Mouse (Mus musculus) neural tube, embryonic 15.5 days (tissue): ENCODE results near the gene Rnaseh1. TPM values are rescaled to one million over a fixed set of nuclear protein-coding genes. Genes with fewer than 3 reads are reported as not detected.

Experiments used
- ATAC-seq: fragments of 200-750 bp; cut with Nextera tagmentation; 2 replicates; pipeline ENCODE4 v1.8.0; 2017; ENCODE audit warnings: mild to moderate bottlenecking, moderate TSS enrichment, moderate library complexity; ENCODE audit not compliant: low FRiP score
- H3K27ac ChIP-seq: fragments of 300-500 bp; sonication (generic); replicated peaks from 2 replicates; pipeline ENCODE4 v1.5.1; 2015; ENCODE audit warnings: mild to moderate bottlenecking, inconsistent platforms
- H3K27me3 ChIP-seq: fragments of 300-500 bp; sonication (generic); replicated peaks from 2 replicates; pipeline ENCODE4 v1.6.1; 2015; ENCODE audit warnings: inconsistent platforms
- H3K36me3 ChIP-seq: fragments of 300-500 bp; sonication (generic); 2 replicates; pipeline ENCODE4 v1.6.1; 2015; ENCODE audit warnings: inconsistent platforms
- H3K4me1 ChIP-seq: fragments of 300-500 bp; sonication (generic); 2 replicates; pipeline ENCODE4 v1.6.1; 2015; ENCODE audit warnings: inconsistent platforms
- H3K4me2 ChIP-seq: fragments of 300-500 bp; sonication (generic); 2 replicates; pipeline ENCODE4 v1.6.1; 2015; ENCODE audit warnings: inconsistent platforms, mild to moderate bottlenecking, moderate library complexity
- H3K4me3 ChIP-seq: fragments of 300-500 bp; sonication (generic); replicated peaks from 2 replicates; pipeline ENCODE4 v1.5.1; 2015; ENCODE audit warnings: mild to moderate bottlenecking, inconsistent platforms
- H3K9ac ChIP-seq: fragments of 300-500 bp; sonication (generic); replicated peaks from 2 replicates; pipeline ENCODE4 v1.6.1; 2015; ENCODE audit warnings: mild to moderate bottlenecking, inconsistent platforms
- H3K9me3 ChIP-seq: fragments of 300-500 bp; sonication (generic); replicated peaks from 2 replicates; pipeline ENCODE4 v1.6.1; 2016; ENCODE audit warnings: inconsistent platforms
- WGBS: fragments of 180-500 bp; shearing (Covaris S2); methylation state at CpG from one replicate; pipeline ENCODE4 v1.1.7; 2015; ENCODE audit warnings: mixed read lengths; 5-methylcytosine and 5-hydroxymethylcytosine counted together
- polyA plus RNA-seq: library from polyadenylated mRNA; unstranded; fragments of >200 nt; fragmentation: Nextera tagmentation; extraction: Ambion mirVana; gene quantifications from 2 replicates; pipeline ENCODE4 v1.2.1, GENCODE M21; 2015

Gene Rnaseh1
- polyA plus RNA-seq, 1 experiment from 2014 or later: 21.0 TPM

GRCm38 (mm10) chr12:28674038-28674720, 24.8 kb downstream of the Rnaseh1 start:
- Histone ChIP-seq H3K9ac (peak overlapping the region; percentile 72; the same call in 1 of the 2 replicates), H3K36me3 (peaks cover 5% of the 10 kb centered on the region; the same call in 1 of the 2 replicates), H3K4me1 (peaks cover 18% of the 10 kb centered on the region), H3K9me3 (no peaks in the 10 kb centered on the region), H3K27me3 (no peaks in the 10 kb centered on the region), H3K4me2 (peak overlapping the region; percentile 62), H3K27ac (peak overlapping the region; percentile 93), H3K4me3 (peak overlapping the region; percentile 54)
- no peak for ATAC-seq
- 89% methylated on average over 10 of the region's 10 CpGs for WGBS

GRCm38 (mm10) chr12:28675121-28675924, 25.9 kb downstream of the Rnaseh1 start, which contains the start of gene Adi1:
Adi1 (plus strand) TSS chr12:28675231.
- Histone ChIP-seq H3K9ac (peak within 1 kb of the TSS; percentile 72), H3K4me1 (peaks cover 18% of the 10 kb centered on the region), H3K27me3 (no peaks in the 10 kb centered on the region), H3K36me3 (peaks cover 5% of the 10 kb centered on the region; the same call in 1 of the 2 replicates), H3K4me2 (peak within 1 kb of the TSS; percentile 62), H3K4me3 (peak within 1 kb of the TSS; percentile 54), H3K27ac (peak within 1 kb of the TSS; percentile 93), H3K9me3 (no peaks in the 10 kb centered on the region)
- WGBS: 2% methylated on average over 53 of the region's 53 CpGs
- ATAC-seq: peak; percentile 97

GRCm38 (mm10) chr12:28675925-28676209, 26.5 kb downstream of the Rnaseh1 start:
- Histone ChIP-seq H3K4me2 (peak overlapping the region; percentile 62), H3K4me3 (peak overlapping the region; percentile 54), H3K9me3 (no peaks in the 10 kb centered on the region), H3K9ac (peak overlapping the region; percentile 72), H3K4me1 (peaks cover 18% of the 10 kb centered on the region), H3K27ac (peak overlapping the region; percentile 93), H3K27me3 (no peaks in the 10 kb centered on the region), H3K36me3 (peaks cover 5% of the 10 kb centered on the region; the same call in 1 of the 2 replicates)
- ATAC-seq: no peak
- 77% methylated on average over 5 of the region's 5 CpGs for WGBS

GRCm38 (mm10) chr12:28684674-28685073, 35.3 kb downstream of the Rnaseh1 start:
- Histone ChIP-seq H3K9ac (no peak overlapping the region), H3K4me3 (no peak overlapping the region), H3K9me3 (no peaks in the 10 kb centered on the region), H3K4me2 (no peak overlapping the region), H3K27me3 (no peaks in the 10 kb centered on the region), H3K36me3 (peaks cover 12% of the 10 kb centered on the region; the same call in 1 of the 2 replicates), H3K27ac (no peak overlapping the region), H3K4me1 (peaks cover 11% of the 10 kb centered on the region; the same call in 1 of the 2 replicates)
- WGBS: 69% methylated on average over 1 of the region's 1 CpGs
- no peak for ATAC-seq

GRCm38 (mm10) chr12:28685771-28686170, 36.4 kb downstream of the Rnaseh1 start:
- Histone ChIP-seq H3K4me3 (no peak overlapping the region), H3K9me3 (no peaks in the 10 kb centered on the region), H3K27ac (0 out of 2 replicates have a peak overlapping the region, but pooled peaks have one; percentile 51), H3K4me1 (peaks cover 11% of the 10 kb centered on the region; the same call in 1 of the 2 replicates), H3K9ac (no peak overlapping the region), H3K36me3 (peaks cover 21% of the 10 kb centered on the region; the same call in 1 of the 2 replicates), H3K4me2 (no peak overlapping the region), H3K27me3 (no peaks in the 10 kb centered on the region)
- ATAC-seq: no peak
- WGBS: 81% methylated on average over 3 of the region's 3 CpGs

GRCm38 (mm10) chr12:28686199-28686879, 36.9 kb downstream of the Rnaseh1 start:
- Histone ChIP-seq H3K4me2 (no peak overlapping the region), H3K4me1 (peaks cover 11% of the 10 kb centered on the region; the same call in 1 of the 2 replicates), H3K9ac (no peak overlapping the region), H3K4me3 (no peak overlapping the region), H3K27me3 (no peaks in the 10 kb centered on the region), H3K27ac (peak overlapping the region; percentile 51), H3K36me3 (peaks cover 26% of the 10 kb centered on the region; the same call in 1 of the 2 replicates), H3K9me3 (no peaks in the 10 kb centered on the region)
- ATAC-seq: 0 out of 2 replicates have a peak, but pooled peaks have one; percentile 18
- WGBS: 43% methylated on average over 8 of the region's 8 CpGs

- no peaks in the 10 kb centered on the region for H3K27me3 ChIP-seq
- H3K27ac ChIP-seq: no peak overlapping the region
- no peak overlapping the region for H3K4me3 ChIP-seq
- H3K9me3 ChIP-seq: no peaks in the 10 kb centered on the region
- H3K4me1 ChIP-seq: peaks cover 11% of the 10 kb centered on the region; the same call in 1 of the 2 replicates
- H3K36me3 ChIP-seq: peaks cover 33% of the 10 kb centered on the region
- ATAC-seq: no peak
- no peak overlapping the region for H3K4me2 ChIP-seq
- H3K9ac ChIP-seq: no peak overlapping the region
- WGBS: 81% methylated on average over 6 of the region's 6 CpGs
Observed at GRCm38 (mm10) chr12:28688996-28689395, 39.6 kb downstream of the Rnaseh1 start.

- WGBS: 87% methylated on average over 7 of the region's 7 CpGs
- Histone ChIP-seq H3K4me3 (no peak overlapping the region), H3K9me3 (no peaks in the 10 kb centered on the region), H3K27ac (no peak overlapping the region), H3K27me3 (no peaks in the 10 kb centered on the region), H3K4me2 (no peak overlapping the region), H3K36me3 (peaks cover 42% of the 10 kb centered on the region), H3K4me1 (peaks cover 10% of the 10 kb centered on the region; the same call in 1 of the 2 replicates), H3K9ac (no peak overlapping the region)
- ATAC-seq: no peak
Observed at GRCm38 (mm10) chr12:28690730-28691129, 41.3 kb downstream of the Rnaseh1 start.

GRCm38 (mm10) chr12:28693738-28694137, 44.3 kb downstream of the Rnaseh1 start:
- Histone ChIP-seq H3K9me3 (no peaks in the 10 kb centered on the region), H3K4me2 (no peak overlapping the region), H3K4me1 (no peaks in the 10 kb centered on the region), H3K4me3 (no peak overlapping the region), H3K9ac (no peak overlapping the region), H3K27me3 (no peaks in the 10 kb centered on the region), H3K27ac (no peak overlapping the region), H3K36me3 (peaks cover 46% of the 10 kb centered on the region)
- WGBS: 88% methylated on average over 3 of the region's 3 CpGs
- no peak for ATAC-seq

- H3K4me2 ChIP-seq: no peak overlapping the region
- H3K9ac ChIP-seq: no peak overlapping the region
- no peak for ATAC-seq
- H3K27me3 ChIP-seq: no peaks in the 10 kb centered on the region
- no peak overlapping the region for H3K27ac ChIP-seq
- H3K9me3 ChIP-seq: no peaks in the 10 kb centered on the region
- 0 out of 2 replicates have a peak, but pooled peaks cover 2% of the 10 kb centered on the region for H3K4me1 ChIP-seq
- H3K4me3 ChIP-seq: no peak overlapping the region
- 87% methylated on average over 2 of the region's 2 CpGs for WGBS
- H3K36me3 ChIP-seq: peaks cover 42% of the 10 kb centered on the region
Observed at GRCm38 (mm10) chr12:28694231-28694630, 44.8 kb downstream of the Rnaseh1 start.

- 92% methylated on average over 7 of the region's 7 CpGs for WGBS
- ATAC-seq: no peak
- Histone ChIP-seq H3K4me3 (no peak overlapping the region), H3K27ac (no peak overlapping the region), H3K9me3 (no peaks in the 10 kb centered on the region), H3K4me1 (peaks cover 7% of the 10 kb centered on the region), H3K9ac (no peak overlapping the region), H3K36me3 (peaks cover 39% of the 10 kb centered on the region), H3K4me2 (no peak overlapping the region), H3K27me3 (no peaks in the 10 kb centered on the region)
Observed at GRCm38 (mm10) chr12:28694776-28695175, 45.4 kb downstream of the Rnaseh1 start.
